Mouse (Mus musculus) hindbrain, embryonic 13.5 days (tissue): Measurements from ENCODE around the gene Ing1. TPM values are rescaled to one million over a fixed set of nuclear protein-coding genes. Genes with fewer than 3 reads are reported as not detected.
"Not testable (repeated sequence)": the region's sequence is repeated elsewhere in the genome, so short reads cannot be mapped to it uniquely, and the experiment has no call there.

ENCODE experiments used
- ATAC-seq: fragments of 200-750 bp; cut with Nextera tagmentation; 2 replicates; pipeline ENCODE4 v1.8.0; 2017; ENCODE audit warnings: moderate TSS enrichment; ENCODE audit not compliant: low FRiP score
- H3K27ac ChIP-seq: fragments of 300-500 bp; sonication (generic); 2 replicates; pipeline ENCODE4 v1.5.1; 2015; ENCODE audit warnings: inconsistent platforms, mild to moderate bottlenecking, moderate library complexity
- H3K27me3 ChIP-seq: fragments of 300-500 bp; sonication (generic); 2 replicates; pipeline ENCODE4 v1.6.1; 2015; ENCODE audit warnings: mild to moderate bottlenecking, inconsistent platforms
- H3K36me3 ChIP-seq: fragments of 300-500 bp; sonication (generic); 2 replicates; pipeline ENCODE4 v1.6.1; 2015; ENCODE audit warnings: mild to moderate bottlenecking, inconsistent platforms
- H3K4me1 ChIP-seq: fragments of 300-500 bp; sonication (generic); replicated peaks from 2 replicates; pipeline ENCODE4 v1.6.1; 2015; ENCODE audit warnings: inconsistent platforms
- H3K4me2 ChIP-seq: fragments of 300-500 bp; sonication (generic); 2 replicates; pipeline ENCODE4 v1.6.1; 2015; ENCODE audit warnings: inconsistent platforms, mild to moderate bottlenecking, moderate library complexity
- H3K4me3 ChIP-seq: fragments of 300-500 bp; sonication (generic); 2 replicates; pipeline ENCODE4 v1.5.1; 2015; ENCODE audit warnings: mild to moderate bottlenecking, inconsistent platforms
- H3K9ac ChIP-seq: fragments of 300-500 bp; sonication (generic); 2 replicates; pipeline ENCODE4 v1.6.1; 2015; ENCODE audit warnings: mild to moderate bottlenecking, inconsistent platforms
- H3K9me3 ChIP-seq: fragments of 300-500 bp; sonication (generic); 2 replicates; pipeline ENCODE4 v1.6.1; 2016; ENCODE audit warnings: inconsistent platforms
- WGBS: fragments of 180-500 bp; shearing (Covaris S2); methylation state at CpG from one replicate; pipeline ENCODE4 v1.1.7; 2015; 5-methylcytosine and 5-hydroxymethylcytosine counted together
- polyA plus RNA-seq: library from polyadenylated mRNA; unstranded; fragments of >200 nt; fragmentation: Nextera tagmentation; extraction: Ambion mirVana; gene quantifications from 2 replicates; pipeline ENCODE4 v1.2.1, GENCODE M21; 2015

Gene Ing1
- polyA plus RNA-seq, 1 experiment from 2014 or later, result 40.7 TPM

GRCm38 (mm10) chr8:11555720-11556591, 585 bp downstream of the Ing1 start:
- peak; percentile 90 for ATAC-seq
- H3K36me3 ChIP-seq, result no peaks in the 10 kb centered on the region

GRCm38 (mm10) chr8:11556691-11557423, 1.5 kb downstream of the Ing1 start:
- Histone ChIP-seq H3K4me2 (peak overlapping the region; percentile 73), H3K4me1 (peaks cover 29% of the 10 kb centered on the region), H3K27ac (peak overlapping the region; percentile 100), H3K36me3 (peaks cover 7% of the 10 kb centered on the region), H3K27me3 (no peaks in the 10 kb centered on the region), H3K9me3 (no peaks in the 10 kb centered on the region), H3K4me3 (peak overlapping the region; percentile 97), H3K9ac (peak overlapping the region; percentile 98)
- no peak for ATAC-seq
- WGBS, result under 1% methylated on average over 76 of the region's 85 CpGs

More at GRCm38 (mm10) chr8:11555720-11556591, 585 bp downstream of the Ing1 start:
- H3K9ac ChIP-seq, result peak overlapping the region; percentile 98
- H3K27me3 ChIP-seq, result no peaks in the 10 kb centered on the region
- peak overlapping the region; percentile 97 for H3K4me3 ChIP-seq
- under 1% methylated on average over 87 of the region's 103 CpGs for WGBS
- H3K9me3 ChIP-seq, result no peaks in the 10 kb centered on the region
- peak overlapping the region; percentile 73 for H3K4me2 ChIP-seq
- peaks cover 32% of the 10 kb centered on the region for H3K4me1 ChIP-seq
- peak overlapping the region; percentile 100 for H3K27ac ChIP-seq

GRCm38 (mm10) chr8:11557424-11557767, 2.0 kb downstream of the Ing1 start:
- Histone ChIP-seq H3K9ac (peak overlapping the region; percentile 98), H3K4me2 (peak overlapping the region; percentile 73), H3K4me3 (peak overlapping the region; percentile 97), H3K27me3 (no peaks in the 10 kb centered on the region), H3K4me1 (peaks cover 29% of the 10 kb centered on the region), H3K27ac (peak overlapping the region; percentile 100), H3K36me3 (peaks cover 12% of the 10 kb centered on the region), H3K9me3 (no peaks in the 10 kb centered on the region)
- no peak for ATAC-seq
- 0% methylated on average over 32 of the region's 32 CpGs for WGBS

GRCm38 (mm10) chr8:11557768-11558629, 2.6 kb downstream of the Ing1 start:
- under 1% methylated on average over 67 of the region's 67 CpGs for WGBS
- peak overlapping the region; percentile 98 for H3K9ac ChIP-seq
- H3K27ac ChIP-seq, result peak overlapping the region; percentile 100
- H3K27me3 ChIP-seq, result no peaks in the 10 kb centered on the region
- ATAC-seq, result peak; percentile 81
- no peaks in the 10 kb centered on the region for H3K9me3 ChIP-seq
- peak overlapping the region; percentile 73 for H3K4me2 ChIP-seq
- H3K4me1 ChIP-seq, result peaks cover 29% of the 10 kb centered on the region
- peak overlapping the region; percentile 97 for H3K4me3 ChIP-seq
- H3K36me3 ChIP-seq, result peaks cover 12% of the 10 kb centered on the region

- Histone ChIP-seq H3K4me2 (peak overlapping the region; percentile 73), H3K36me3 (peaks cover 27% of the 10 kb centered on the region), H3K27me3 (no peaks in the 10 kb centered on the region), H3K4me1 (peaks cover 21% of the 10 kb centered on the region), H3K9ac (no peak overlapping the region), H3K4me3 (peak overlapping the region; percentile 97; the same call in 1 of the 2 replicates), H3K9me3 (no peaks in the 10 kb centered on the region), H3K27ac (no peak overlapping the region)
- WGBS, result 90% methylated on average over 3 of the region's 3 CpGs
- no peak for ATAC-seq
Measured at GRCm38 (mm10) chr8:11559511-11559910, 4.1 kb downstream of the Ing1 start.

DNA sequence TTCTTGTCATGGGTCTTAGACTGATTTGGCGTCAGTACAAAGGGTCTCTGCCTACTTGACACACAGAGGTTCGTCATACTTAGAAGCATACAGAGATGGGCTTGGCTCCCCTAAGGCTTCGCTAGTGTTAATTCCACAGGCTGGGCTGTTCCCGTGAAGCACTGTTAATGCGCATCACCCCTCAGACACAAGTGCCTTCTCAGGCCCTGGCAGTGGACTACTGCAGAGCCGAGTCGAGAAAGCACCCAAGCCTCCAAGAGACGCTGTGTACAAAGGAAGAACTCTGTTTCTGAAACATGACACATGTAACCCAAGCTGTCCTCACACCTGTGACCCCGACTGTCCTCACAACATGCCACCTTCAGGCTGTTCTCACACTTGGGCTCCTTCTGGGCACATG, 4.8 kb downstream of the Ing1 start:
- no peak overlapping the region; the same call in 1 of the 2 replicates for H3K9ac ChIP-seq
- H3K27ac ChIP-seq, result no peak overlapping the region
- peaks cover 34% of the 10 kb centered on the region for H3K36me3 ChIP-seq
- no peaks in the 10 kb centered on the region for H3K27me3 ChIP-seq
- peaks cover 19% of the 10 kb centered on the region for H3K4me1 ChIP-seq
- H3K4me2 ChIP-seq, result no peak overlapping the region
- no peak overlapping the region for H3K4me3 ChIP-seq
- H3K9me3 ChIP-seq, result no peaks in the 10 kb centered on the region
- WGBS, result 84% methylated on average over 9 of the region's 9 CpGs
- no peak for ATAC-seq

- no peaks in the 10 kb centered on the region for H3K9me3 ChIP-seq
- H3K27ac ChIP-seq, result no peak overlapping the region
- H3K4me3 ChIP-seq, result no peak overlapping the region
- WGBS, result 88% methylated on average over 5 of the region's 5 CpGs
- H3K9ac ChIP-seq, result no peak overlapping the region
- H3K27me3 ChIP-seq, result no peaks in the 10 kb centered on the region
- H3K4me1 ChIP-seq, result peaks cover 12% of the 10 kb centered on the region
- H3K36me3 ChIP-seq, result peaks cover 61% of the 10 kb centered on the region
- no peak overlapping the region for H3K4me2 ChIP-seq
- ATAC-seq, result no peak
Measured at GRCm38 (mm10) chr8:11564236-11564635, 8.9 kb downstream of the Ing1 start.

DNA sequence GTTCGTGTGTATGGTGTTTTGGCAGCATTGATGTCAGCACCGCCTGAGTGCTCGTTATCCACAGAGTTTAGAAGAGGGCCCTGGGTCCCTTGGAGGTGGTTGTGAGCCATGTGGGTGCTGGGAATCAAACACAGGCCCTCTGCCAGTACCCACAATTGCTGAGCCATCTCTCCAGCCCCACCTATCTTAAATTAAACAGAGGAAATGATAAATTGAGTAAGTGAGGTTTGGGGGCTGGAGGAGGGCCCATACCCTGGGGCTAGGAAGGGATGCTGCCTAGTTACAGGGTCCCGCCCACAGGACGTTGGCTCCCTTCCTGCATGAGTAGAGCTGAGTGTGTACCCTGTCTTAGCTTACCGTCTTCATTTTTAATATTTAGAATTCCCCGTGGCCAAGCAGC, 9.3 kb downstream of the Ing1 start:
- Histone ChIP-seq H3K4me3 (no peak overlapping the region), H3K27me3 (no peaks in the 10 kb centered on the region), H3K9ac (no peak overlapping the region), H3K27ac (no peak overlapping the region), H3K4me1 (peaks cover 8% of the 10 kb centered on the region), H3K36me3 (peaks cover 64% of the 10 kb centered on the region), H3K4me2 (no peak overlapping the region), H3K9me3 (no peaks in the 10 kb centered on the region)
- ATAC-seq, result no peak
- WGBS, result 94% methylated on average over 7 of the region's 7 CpGs

GRCm38 (mm10) chr8:11568193-11568592, 12.8 kb downstream of the Ing1 start:
- H3K4me2 ChIP-seq, H3K9me3 ChIP-seq, H3K27me3 ChIP-seq, H3K4me1 ChIP-seq, ATAC-seq, H3K27ac ChIP-seq, H3K4me3 ChIP-seq, H3K9ac ChIP-seq: not testable (repeated sequence)
- 97% methylated on average over 2 of the region's 2 CpGs for WGBS
- H3K36me3 ChIP-seq, result peaks cover 55% of the 10 kb centered on the region

DNA sequence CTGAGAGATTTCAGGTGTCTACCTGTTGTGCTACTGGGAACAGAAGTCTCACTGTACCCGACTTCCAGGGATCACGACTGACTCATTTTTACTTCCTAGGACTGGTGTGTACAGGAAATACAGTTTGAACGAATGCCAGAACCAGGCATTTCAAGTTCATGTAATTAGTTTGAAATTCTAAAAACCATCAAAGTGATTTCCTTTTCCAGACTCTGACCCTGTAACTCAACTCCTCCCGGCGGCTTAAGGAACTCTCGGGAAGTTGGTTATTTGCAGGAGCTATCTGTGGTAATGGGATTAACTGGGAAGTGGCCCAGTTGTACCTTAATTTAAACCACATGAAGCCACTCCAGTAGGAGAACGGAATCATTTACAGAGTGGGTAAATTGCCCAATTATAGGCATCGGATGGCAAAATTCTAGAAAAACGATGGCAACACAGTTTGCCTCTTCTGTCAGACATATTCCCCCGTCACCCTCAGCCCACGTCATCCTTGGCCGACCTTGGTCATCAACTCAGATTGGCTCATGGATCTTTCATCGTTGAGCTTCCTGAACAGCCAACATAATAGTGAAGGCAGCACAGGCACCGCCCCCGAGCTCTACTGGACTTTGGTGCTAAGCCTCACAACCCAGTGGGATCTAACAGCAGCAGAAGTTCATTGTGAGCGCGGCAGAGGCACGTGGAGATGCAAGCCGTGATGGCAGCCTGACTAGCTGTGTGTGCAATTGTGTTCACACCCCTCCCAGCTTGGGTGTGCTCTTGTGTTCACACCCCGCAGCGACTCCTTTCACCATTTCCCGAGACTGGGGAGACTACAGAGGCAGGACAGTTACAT, 14.1 kb downstream of the Ing1 start:
- 89% methylated on average over 22 of the region's 22 CpGs for WGBS
- Histone ChIP-seq H3K9me3 (no peaks in the 10 kb centered on the region), H3K9ac (no peak overlapping the region), H3K27me3 (no peaks in the 10 kb centered on the region), H3K4me1 (no peaks in the 10 kb centered on the region), H3K4me3 (no peak overlapping the region), H3K36me3 (peaks cover 42% of the 10 kb centered on the region), H3K27ac (no peak overlapping the region), H3K4me2 (no peak overlapping the region)
- no peak for ATAC-seq

GRCm38 (mm10) chr8:11570742-11571141, 15.4 kb downstream of the Ing1 start:
- H3K4me2 ChIP-seq, result no peak overlapping the region
- H3K27ac ChIP-seq, result no peak overlapping the region
- H3K27me3 ChIP-seq, result no peaks in the 10 kb centered on the region
- ATAC-seq, result no peak
- no peaks in the 10 kb centered on the region for H3K4me1 ChIP-seq
- WGBS, result 88% methylated on average over 4 of the region's 4 CpGs
- no peak overlapping the region for H3K4me3 ChIP-seq
- no peaks in the 10 kb centered on the region for H3K9me3 ChIP-seq
- H3K9ac ChIP-seq, result no peak overlapping the region
- H3K36me3 ChIP-seq, result peaks cover 30% of the 10 kb centered on the region
